Mouse (Mus musculus): ENCODE data around the gene Tpmt. TPM values are rescaled to one million over a fixed set of nuclear protein-coding genes. Genes with fewer than 3 reads are reported as not detected.

Gene Tpmt
- 1.5 and 2.5 TPM in 2 replicates for polyA plus RNA-seq (2012; rRNA removed; ENCODE audit: low replicate concordance)

GRCm38 (mm10) chr13:47044617-47044947, at the start of gene Tpmt:
Gene Tpmt, minus strand, starts transcription at chr13:47044737.

GRCm38 (mm10) chr13:47043030-47043680, 1.4 kb downstream of the Tpmt start, which contains the start of gene Kdm1b:
Gene Kdm1b, plus strand, starts transcription at chr13:47043499.

GRCm38 (mm10) chr13:47014334-47015194, 30.0 kb downstream of the Tpmt start, which contains the start of gene Nhlrc1:
Gene Nhlrc1, minus strand, starts transcription at chr13:47014850.

Other genes with a start within 250 kb of the Tpmt start
- gene Kif13a, start 114.9 kb downstream of the Tpmt start, polyA plus RNA-seq (2012; rRNA removed; ENCODE audit: low replicate concordance), result 15.5 and 19.7 TPM in 2 replicates
- gene Nhlrc1, start 29.9 kb downstream of the Tpmt start, polyA plus RNA-seq (2012; rRNA removed; ENCODE audit: low replicate concordance), result 3.9 and 5.7 TPM in 2 replicates
- gene Kdm1b, start 1.2 kb downstream of the Tpmt start, polyA plus RNA-seq (2012; rRNA removed; ENCODE audit: low replicate concordance), result 3.2 and 6.5 TPM in 2 replicates
- gene Dek, start 61.5 kb upstream of the Tpmt start, polyA plus RNA-seq (2012; rRNA removed; ENCODE audit: low replicate concordance), result 21.4 and 35.0 TPM in 2 replicates
- 1.2 and 1.7 TPM in 2 replicates for gene Rnf144b, start 77.9 kb upstream of the Tpmt start, polyA plus RNA-seq (2012; rRNA removed; ENCODE audit: low replicate concordance)